Mouse (Mus musculus): Measurements from ENCODE around the gene Fbxl8. TPM values are rescaled to one million over a fixed set of nuclear protein-coding genes. Genes with fewer than 3 reads are reported as not detected.
A peak's percentile ranks its signal among the peaks of the same experiment; 100 is the strongest.

Fbxl8 gene
- polyA plus RNA-seq (2012; rRNA removed): 16.0 and 20.5 TPM in 2 replicates

GRCm38 (mm10) chr8:105264024-105264982 lies at the start of gene Fbxl8, which contains the start of gene Tradd:
Fbxl8 (plus strand) TSS chr8:105264648.
Tradd (minus strand) TSS chr8:105264609.
- Histone ChIP-seq H3K4me3 (ENCODE audit: extremely low read depth, insufficient read depth, insufficient read length) (peak within 1 kb of the TSS; percentile 96), H3K27me3 (ENCODE audit: control insufficient read depth, insufficient read depth, low read length) (no peaks in the 10 kb centered on the region), H3K27ac (ENCODE audit: insufficient read depth, low read length) (peak within 1 kb of the TSS; percentile 69), H3K4me1 (ENCODE audit: control insufficient read depth, insufficient read depth, insufficient read length) (peaks cover 28% of the 10 kb centered on the region), H3K36me3 (ENCODE audit: control insufficient read depth, insufficient read depth, low read length) (peaks cover 4% of the 10 kb centered on the region)
- whole genome bisulfite sequencing: 1% methylated on average over 54 of the region's 54 CpGs
- TF ChIP-seq CTCF (IDR thresholded peaks at IDR 0.05; ENCODE audit: extremely low read depth, insufficient read depth, insufficient read length, insufficient replicate concordance): no peak
- TF ChIP-seq POLR2A (IDR thresholded peaks at IDR 0.05; ENCODE audit: low read depth, low read length): peak; percentile 71
- DNase-seq (ENCODE audit: low read depth in 1 of 2, low spot score in 2 of 2): peak; percentile 22 to 77

DNA sequence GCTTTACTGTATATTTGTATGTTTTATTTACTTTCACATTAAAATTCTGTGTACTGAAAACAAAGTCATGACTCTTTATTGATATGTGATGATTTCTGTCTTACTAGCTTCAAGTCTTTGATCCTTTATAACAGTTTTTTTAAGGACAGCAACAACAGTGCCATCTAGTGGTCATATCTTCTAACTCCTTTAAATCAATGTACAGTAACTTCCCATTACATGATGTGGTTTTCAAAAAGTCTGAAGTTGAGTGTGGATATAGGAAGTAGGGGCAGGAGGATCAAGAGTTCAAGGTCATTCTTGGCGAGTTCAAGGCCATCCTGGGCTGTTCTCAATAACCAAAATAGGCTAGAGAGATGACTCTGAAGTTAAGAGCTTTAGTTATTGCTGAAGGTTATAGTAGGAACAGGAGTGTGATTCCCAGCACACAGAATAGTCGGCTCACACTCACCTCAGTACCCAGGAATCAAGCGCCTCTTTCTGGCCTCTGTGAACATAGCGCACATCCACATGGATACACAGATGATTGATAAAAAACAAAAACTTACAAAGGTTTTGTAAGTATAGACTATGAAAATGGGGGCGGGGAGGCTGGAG lies 46.4 kb upstream of the Fbxl8 start:
- peak in 1 of 2 experiments; percentile 39 for DNase-seq (ENCODE audit: low read depth in 1 of 2, low spot score in 2 of 2)
- 73% methylated on average over 5 of the region's 5 CpGs for WGBS

GRCm38 (mm10) chr8:105223850-105224249 lies 40.6 kb upstream of the Fbxl8 start:
- no peak overlapping the region for H3K27ac ChIP-seq (ENCODE audit: insufficient read depth, low read length)
- H3K4me1 ChIP-seq (ENCODE audit: control insufficient read depth, insufficient read depth, insufficient read length): peaks cover 5% of the 10 kb centered on the region; the same call in 1 of the 2 replicates
- no peaks in the 10 kb centered on the region; the same call in 1 of the 2 replicates for H3K36me3 ChIP-seq (ENCODE audit: control insufficient read depth, insufficient read depth, low read length)

More for the DNA sequence above, 46.4 kb upstream of the Fbxl8 start:
- Histone ChIP-seq H3K4me3 (ENCODE audit: extremely low read depth, insufficient read depth, insufficient read length) (no peak overlapping the region), H3K27ac (ENCODE audit: insufficient read depth, low read length) (no peak overlapping the region), H3K36me3 (ENCODE audit: control insufficient read depth, insufficient read depth, low read length) (peaks cover 4% of the 10 kb centered on the region; the same call in 1 of the 2 replicates), H3K27me3 (ENCODE audit: control insufficient read depth, insufficient read depth, low read length) (no peaks in the 10 kb centered on the region), H3K4me1 (ENCODE audit: control insufficient read depth, insufficient read depth, insufficient read length) (no peaks in the 10 kb centered on the region)
- TF ChIP-seq CTCF (IDR thresholded peaks at IDR 0.05; ENCODE audit: extremely low read depth, insufficient read depth, insufficient read length, insufficient replicate concordance) (no peak), POLR2A (IDR thresholded peaks at IDR 0.05; ENCODE audit: low read depth, low read length) (no peak)

GRCm38 (mm10) chr8:105224413-105225271 lies 39.8 kb upstream of the Fbxl8 start, which contains the start of gene D230025D16Rik:
D230025D16Rik (plus strand) TSS chr8:105225145.
- Histone ChIP-seq H3K27me3 (ENCODE audit: control insufficient read depth, insufficient read depth, low read length) (no peaks in the 10 kb centered on the region), H3K4me3 (ENCODE audit: extremely low read depth, insufficient read depth, insufficient read length) (peak within 1 kb of the TSS; percentile 96), H3K27ac (ENCODE audit: insufficient read depth, low read length) (peak within 1 kb of the TSS; percentile 82), H3K36me3 (ENCODE audit: control insufficient read depth, insufficient read depth, low read length) (no peaks in the 10 kb centered on the region; the same call in 1 of the 2 replicates), H3K4me1 (ENCODE audit: control insufficient read depth, insufficient read depth, insufficient read length) (peaks cover 5% of the 10 kb centered on the region; the same call in 1 of the 2 replicates)
- peak; percentile 84 for TF ChIP-seq POLR2A (IDR thresholded peaks at IDR 0.05; ENCODE audit: low read depth, low read length)
- no peak for TF ChIP-seq CTCF (IDR thresholded peaks at IDR 0.05; ENCODE audit: extremely low read depth, insufficient read depth, insufficient read length, insufficient replicate concordance)
- WGBS: 5% methylated on average over 34 of the region's 34 CpGs
- peak; percentile 79 to 93 for DNase-seq (ENCODE audit: low read depth in 1 of 2, low spot score in 2 of 2)

More at GRCm38 (mm10) chr8:105223850-105224249, 40.6 kb upstream of the Fbxl8 start:
- Histone ChIP-seq H3K27me3 (ENCODE audit: control insufficient read depth, insufficient read depth, low read length) (no peaks in the 10 kb centered on the region), H3K4me3 (ENCODE audit: extremely low read depth, insufficient read depth, insufficient read length) (no peak overlapping the region)
- DNase-seq (ENCODE audit: low read depth in 1 of 2, low spot score in 2 of 2): no peak
- TF ChIP-seq CTCF (IDR thresholded peaks at IDR 0.05; ENCODE audit: extremely low read depth, insufficient read depth, insufficient read length, insufficient replicate concordance) (no peak), POLR2A (IDR thresholded peaks at IDR 0.05; ENCODE audit: low read depth, low read length) (no peak)
- WGBS: 85% methylated on average over 7 of the region's 7 CpGs

DNA sequence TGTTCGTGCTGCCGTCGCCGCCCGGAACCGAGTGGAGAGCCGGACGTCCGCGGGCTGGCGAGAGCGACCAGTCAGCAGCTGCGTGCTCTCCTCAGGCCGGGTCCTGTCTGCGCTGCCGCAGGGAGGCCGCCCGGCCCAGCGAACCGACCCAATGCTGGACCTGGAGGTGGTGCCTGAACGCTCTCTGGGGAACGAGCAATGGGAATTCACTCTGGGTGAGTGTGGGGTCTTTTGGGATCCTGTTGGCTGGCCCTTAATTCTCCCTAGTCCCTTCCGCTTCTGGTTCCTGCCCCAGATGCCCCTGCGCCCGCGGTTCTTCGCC lies 39.2 kb upstream of the Fbxl8 start:
- peak; percentile 15; the same call in 1 of the 2 replicates for TF ChIP-seq POLR2A (IDR thresholded peaks at IDR 0.05; ENCODE audit: low read depth, low read length)
- no peak for TF ChIP-seq CTCF (IDR thresholded peaks at IDR 0.05; ENCODE audit: extremely low read depth, insufficient read depth, insufficient read length, insufficient replicate concordance)
- H3K27me3 ChIP-seq (ENCODE audit: control insufficient read depth, insufficient read depth, low read length): no peaks in the 10 kb centered on the region
- no peaks in the 10 kb centered on the region; the same call in 1 of the 2 replicates for H3K36me3 ChIP-seq (ENCODE audit: control insufficient read depth, insufficient read depth, low read length)
- peak overlapping the region; percentile 96 for H3K4me3 ChIP-seq (ENCODE audit: extremely low read depth, insufficient read depth, insufficient read length)
- DNase-seq (ENCODE audit: low read depth in 1 of 2, low spot score in 2 of 2): no peak
- H3K27ac ChIP-seq (ENCODE audit: insufficient read depth, low read length): peak overlapping the region; percentile 82
- WGBS: under 1% methylated on average over 27 of the region's 27 CpGs
- peaks cover 5% of the 10 kb centered on the region; the same call in 1 of the 2 replicates for H3K4me1 ChIP-seq (ENCODE audit: control insufficient read depth, insufficient read depth, insufficient read length)

- Histone ChIP-seq H3K27ac (ENCODE audit: insufficient read depth, low read length) (no peak overlapping the region), H3K27me3 (ENCODE audit: control insufficient read depth, insufficient read depth, low read length) (no peaks in the 10 kb centered on the region), H3K4me1 (ENCODE audit: control insufficient read depth, insufficient read depth, insufficient read length) (peaks cover 5% of the 10 kb centered on the region; the same call in 1 of the 2 replicates), H3K4me3 (ENCODE audit: extremely low read depth, insufficient read depth, insufficient read length) (peak overlapping the region; percentile 34), H3K36me3 (ENCODE audit: control insufficient read depth, insufficient read depth, low read length) (no peaks in the 10 kb centered on the region; the same call in 1 of the 2 replicates)
- DNase-seq (ENCODE audit: low read depth in 1 of 2, low spot score in 2 of 2): no peak
- TF ChIP-seq POLR2A (IDR thresholded peaks at IDR 0.05; ENCODE audit: low read depth, low read length): no peak
- no peak for TF ChIP-seq CTCF (IDR thresholded peaks at IDR 0.05; ENCODE audit: extremely low read depth, insufficient read depth, insufficient read length, insufficient replicate concordance)
- 16% methylated on average over 6 of the region's 6 CpGs for WGBS
These were observed 38.5 kb upstream of the Fbxl8 start for GRCm38 (mm10) chr8:105225917-105226316.
